Mouse (Mus musculus) T-cell, adult 66 days (primary cell): ENCODE measurements around the gene Rfx3. TPM values are rescaled to one million over a fixed set of nuclear protein-coding genes. Genes with fewer than 3 reads are reported as not detected.

Source experiments
- total RNA-seq, 2 experiments: library from RNA; stranded (reverse); gene quantifications; 3 replicates in 1 of 2; 4 replicates in 1 of 2; pipeline ENCODE4 v1.2.4; 2023

Rfx3 gene
- total RNA-seq = 10 to 100 TPM; 37.4 to 39.6 TPM

DNA sequence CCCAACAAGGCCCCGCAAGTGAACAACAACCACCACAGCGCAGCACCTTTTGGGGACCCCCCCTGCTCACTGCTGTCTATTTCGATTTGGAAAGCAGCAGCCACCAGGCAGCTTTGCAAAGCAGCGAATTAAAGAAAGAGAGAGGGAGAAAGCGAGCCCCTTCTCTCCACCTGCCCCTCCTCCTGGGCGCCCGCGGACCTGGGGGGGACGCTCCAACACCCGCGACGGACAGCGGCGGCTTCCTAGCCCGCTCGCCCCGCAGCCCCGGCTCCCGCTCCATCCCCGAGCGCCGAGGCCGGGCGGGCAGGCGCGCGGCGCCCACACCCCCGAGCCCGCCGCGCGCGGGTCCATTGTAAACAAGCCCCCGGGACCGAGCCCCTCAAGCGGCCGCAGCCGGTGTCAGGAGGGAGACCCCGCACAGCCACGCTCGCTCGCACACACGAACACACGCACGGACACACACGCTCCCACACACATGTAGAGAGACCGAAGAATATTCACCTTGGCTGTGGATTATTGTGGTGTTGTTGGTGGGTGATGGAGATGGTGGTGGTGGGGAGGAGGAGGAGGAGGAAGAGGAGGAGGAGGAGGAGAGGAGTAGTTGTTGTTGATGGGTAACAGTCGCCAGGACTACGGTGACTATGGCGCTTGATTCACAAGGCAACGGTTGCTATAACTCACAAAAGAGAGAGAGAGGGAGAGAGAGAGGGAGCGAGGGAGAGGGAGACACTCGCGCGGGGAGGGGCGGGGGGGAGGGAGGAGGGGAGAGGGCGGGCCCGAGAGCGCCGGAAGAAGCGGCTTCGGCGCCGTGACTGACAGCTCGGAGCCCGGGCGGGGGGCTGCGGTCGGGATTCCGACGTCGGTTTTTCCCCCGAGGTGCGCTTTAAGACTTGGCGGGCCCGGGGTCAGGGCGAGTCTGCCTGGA is at the start of gene Rfx3:
Gene Rfx3 (minus strand): TSS at position 696 of the 925 bp plus-strand sequence.

